Mouse (Mus musculus): ENCODE measurements around the gene Pls3.

- no peak for TF ChIP-seq MAFK (IDR thresholded peaks at IDR 0.05; ENCODE audit: insufficient read depth, low read depth, low read length)
- no peak for TF ChIP-seq HCFC1 (IDR thresholded peaks at IDR 0.05; ENCODE audit: borderline replicate concordance, insufficient read depth, low read length)
- no peak for TF ChIP-seq ZC3H11A (IDR thresholded peaks at IDR 0.05; ENCODE audit: borderline replicate concordance, low read depth, low read length)
- no peak for TF ChIP-seq CHD2 (IDR thresholded peaks at IDR 0.05; ENCODE audit: low read depth, low read length)
- TF ChIP-seq ZNF384 (IDR thresholded peaks at IDR 0.05; ENCODE audit: low read depth, low read length): no peak
Measured at GRCm38 (mm10) chrX:75842835-75843234, 32.1 kb downstream of the Pls3 start.
